ENCODE assay signal across 8 mouse cellular contexts in the genomic region with DNA sequence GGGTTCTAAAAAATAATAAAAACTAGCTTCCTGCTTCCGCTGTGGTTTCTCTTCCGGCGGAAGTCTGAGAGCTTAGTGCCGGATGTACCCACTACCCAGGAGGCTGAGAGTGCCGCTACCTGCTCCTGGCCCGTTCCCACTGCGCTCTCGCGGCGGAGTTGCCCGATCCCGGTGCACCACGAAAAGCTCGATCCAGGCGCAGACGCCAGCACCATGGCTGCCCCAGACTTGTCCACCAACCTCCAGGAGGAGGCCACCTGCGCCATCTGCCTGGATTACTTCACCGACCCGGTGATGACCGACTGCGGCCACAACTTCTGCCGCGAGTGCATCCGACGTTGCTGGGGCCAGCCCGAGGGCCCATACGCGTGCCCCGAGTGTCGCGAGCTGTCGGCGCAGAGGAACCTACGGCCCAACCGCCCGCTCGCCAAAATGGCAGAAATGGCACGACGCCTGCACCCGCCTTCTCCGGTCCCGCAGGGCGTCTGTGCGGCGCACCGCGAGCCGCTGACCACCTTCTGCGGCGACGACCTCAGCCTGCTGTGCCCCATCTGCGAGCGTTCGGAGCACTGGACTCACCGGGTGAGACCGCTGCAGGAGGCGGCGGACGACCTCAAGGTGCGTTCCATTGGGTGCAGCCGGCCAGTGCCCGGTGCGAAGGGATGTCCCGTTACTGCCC. TPM values are rescaled to one million over a fixed set of nuclear protein-coding genes. Genes with fewer than 3 reads are reported as not detected.
A peak's percentile ranks its signal among the peaks of the same experiment; 100 is the strongest.
DNase-seq lines count a peak whose midpoint lies in the region; ATAC-seq and TF ChIP-seq lines count a peak whose summit lies in the region.

Gene Trim11 (plus strand): TSS at position 67 of the 679 bp plus-strand sequence.

- 0 out of 2 replicates have a peak, but pooled peaks have one; percentile 54 for TF ChIP-seq EP300 in heart, adult 2 months (IDR thresholded peaks at IDR 0.05; ENCODE audit: insufficient read depth, low read depth, low read length)

- ATAC-seq in activated CD4-positive, CD25-positive, alpha-beta regulatory T cell, adult 4 months: peak; percentile 87
- ATAC-seq in limb, embryonic 15.5 days (ENCODE audit: insufficient number of reproducible peaks, low FRiP score, low TSS enrichment, low read depth): peak; percentile 54; the same call in 1 of the 2 replicates
- ATAC-seq in midbrain, embryonic 16.5 days: peak; percentile 88

- intact Hi-C loops in heart, adult 2 months (cut with DNase I): loop anchor here (1.0 to 10.0 kb wide), 3 partner anchors 19 to 227 kb away; partner anchors contain the start of genes 2310033P09Rik and Mrpl55

- H3K79me2 ChIP-seq in heart, adult 2 months (replicated peaks; ENCODE audit: control insufficient read depth, insufficient read depth, low read length): peaks cover 7% of the 10 kb centered on the region

- under 1% methylated on average over 64 of the region's 64 CpGs for WGBS in heart, adult 2 months
- WGBS in limb, embryonic 15.5 days: under 1% methylated on average over 64 of the region's 64 CpGs
- under 1% methylated on average over 64 of the region's 64 CpGs for WGBS in midbrain, embryonic 16.5 days

- H3K4me2 ChIP-seq in limb, embryonic 15.5 days: peak within 1 kb of the TSS; percentile 98
- peak within 1 kb of the TSS; percentile 98 for H3K4me2 ChIP-seq in midbrain, embryonic 16.5 days (ENCODE audit: low read length)

- H3K9ac ChIP-seq in heart, adult 2 months (ENCODE audit: low read depth, low read length): peak within 1 kb of the TSS; percentile 90
- H3K9ac ChIP-seq in limb, embryonic 15.5 days: peak within 1 kb of the TSS; percentile 95
- H3K9ac ChIP-seq in midbrain, embryonic 16.5 days (ENCODE audit: low read depth, low read length): peak within 1 kb of the TSS; percentile 92

- no peaks in the 10 kb centered on the region for H3K27me3 ChIP-seq in heart, adult 2 months (ENCODE audit: control insufficient read depth, insufficient read depth, low read length)
- H3K27me3 ChIP-seq in limb, embryonic 15.5 days: no peaks in the 10 kb centered on the region
- H3K27me3 ChIP-seq in midbrain, embryonic 16.5 days (ENCODE audit: control insufficient read depth, insufficient read depth, low read depth, low read length): no peaks in the 10 kb centered on the region

- H3K4me3 ChIP-seq in heart, adult 2 months: peak within 1 kb of the TSS; percentile 95
- H3K4me3 ChIP-seq in limb, embryonic 15.5 days: peak within 1 kb of the TSS; percentile 98
- peak within 1 kb of the TSS; percentile 97 for H3K4me3 ChIP-seq in midbrain, embryonic 16.5 days (ENCODE audit: low read depth, low read length)

- H3K9me3 ChIP-seq in limb, embryonic 15.5 days: no peaks in the 10 kb centered on the region
- no peaks in the 10 kb centered on the region for H3K9me3 ChIP-seq in midbrain, embryonic 16.5 days (replicated peaks; ENCODE audit: control insufficient read depth, low read length, poor library complexity, severe bottlenecking)

- peak; percentile 5; the same call in 1 of the 2 replicates for TF ChIP-seq CTCF in heart, adult 2 months (IDR thresholded peaks at IDR 0.05)

- TF ChIP-seq POLR2A in heart, adult 2 months (IDR thresholded peaks at IDR 0.05; ENCODE audit: insufficient read depth, low read depth, low read length): peak; percentile 86

- H3K36me3 ChIP-seq in heart, adult 2 months (ENCODE audit: control insufficient read depth, insufficient read depth, low read length): peaks cover 6% of the 10 kb centered on the region
- H3K36me3 ChIP-seq in limb, embryonic 15.5 days: peaks cover 17% of the 10 kb centered on the region
- H3K36me3 ChIP-seq in midbrain, embryonic 16.5 days (ENCODE audit: control insufficient read depth, insufficient read depth, low read length): peaks cover 11% of the 10 kb centered on the region

- H3K4me1 ChIP-seq in heart, adult 2 months (ENCODE audit: control insufficient read depth, insufficient read depth, low read length): peaks cover 20% of the 10 kb centered on the region
- H3K4me1 ChIP-seq in limb, embryonic 15.5 days: peaks cover 42% of the 10 kb centered on the region
- peaks cover 49% of the 10 kb centered on the region for H3K4me1 ChIP-seq in midbrain, embryonic 16.5 days (ENCODE audit: control insufficient read depth, insufficient read depth, low read length)

- peak; percentile 78 for DNase-seq in 3134 (ENCODE audit: extremely low read depth, insufficient read length, low spot score)
- peak; percentile 89 for DNase-seq in embryo, embryonic 10.5 days (ENCODE audit: low spot score)
- DNase-seq in heart, adult 2 months: peak; percentile 73 to 81
- DNase-seq in kidney, adult 18-20 months: peak; percentile 72
- DNase-seq in spleen, postnatal 4 days (ENCODE audit: low spot score in 2 of 2): peak; percentile 57 to 84

- H3K27ac ChIP-seq in heart, adult 2 months: peak within 1 kb of the TSS; percentile 92
- peak within 1 kb of the TSS; percentile 84 for H3K27ac ChIP-seq in limb, embryonic 15.5 days
- H3K27ac ChIP-seq in midbrain, embryonic 16.5 days (ENCODE audit: low read length): peak within 1 kb of the TSS; percentile 66

RNA-seq across cellular contexts. Expression of gene Trim11, which starts in this region (rescaled TPM):
- 10 to 100 TPM; 18.5 to 22.2 TPM for polyA plus RNA-seq in activated CD4-positive, CD25-positive, alpha-beta regulatory T cell, adult 4 months (2017; shearing (Covaris generic))
- 10 to 100 TPM; 11.9 to 14.0 TPM for total RNA-seq in heart, adult 2 months (2021)
- polyA plus RNA-seq in heart, adult 2 months (2012; rRNA removed): 14.3 and 19.4 TPM in 2 replicates
- 20.4 and 23.9 TPM in 2 replicates for polyA plus RNA-seq in limb, embryonic 15.5 days (2015; fragmentation: Nextera tagmentation; extraction: Ambion mirVana)
- polyA plus RNA-seq in midbrain, embryonic 16.5 days (2015; fragmentation: Nextera tagmentation; extraction: Ambion mirVana): 19.5 and 22.3 TPM in 2 replicates

Comparison
In these comparisons a context has a peak if more than half of its experiments do, and no peak if none do; other contexts are left out.
1. Peak in every context shown above with its lines: DNase-seq, ATAC-seq, H3K4me3 ChIP-seq and H3K27ac ChIP-seq.